Mouse (Mus musculus) thymus, postnatal 10 days (tissue): ENCODE data around the gene Saa4.
"Not testable (repeated sequence)": the region's sequence is repeated elsewhere in the genome, so short reads cannot be mapped to it uniquely, and the experiment has no call there.

Source experiments
- DNase-seq, 2 experiments: peaks; one replicate each; pipeline ENCODE4 v3.0.0; 2021; ENCODE audit warnings: low spot score in 2 of 2

Gene Saa4

GRCm38 (mm10) chr7:46732458-46732857 lies at the start of gene Saa4:
Saa4 (minus strand) TSS chr7:46732603.
- DNase-seq: no peak

GRCm38 (mm10) chr7:46770706-46771105 lies 38.3 kb upstream of the Saa4 start:
- DNase-seq: peak in 1 of 2 experiments; percentile 11

GRCm38 (mm10) chr7:46768451-46768850 lies 36.0 kb upstream of the Saa4 start:
- no peak for DNase-seq

- DNase-seq: no peak
Observed at GRCm38 (mm10) chr7:46767371-46767770, 35.0 kb upstream of the Saa4 start.

GRCm38 (mm10) chr7:46764672-46765071 lies 32.3 kb upstream of the Saa4 start:
- no peak for DNase-seq

GRCm38 (mm10) chr7:46762601-46763000 lies 30.2 kb upstream of the Saa4 start:
- DNase-seq: no peak

GRCm38 (mm10) chr7:46761049-46761795 lies 28.8 kb upstream of the Saa4 start:
- DNase-seq: no peak

- no peak for DNase-seq
Observed at GRCm38 (mm10) chr7:46751490-46751889, 19.1 kb upstream of the Saa4 start, which contains the start of gene Saa2. Saa2 (plus strand) TSS chr7:46751790.

- DNase-seq: no peak
Observed at GRCm38 (mm10) chr7:46748459-46748858, 16.1 kb upstream of the Saa4 start.

GRCm38 (mm10) chr7:46746381-46746780 lies 14.0 kb upstream of the Saa4 start:
- DNase-seq: no peak

GRCm38 (mm10) chr7:46745816-46746215 lies 13.4 kb upstream of the Saa4 start:
- no peak for DNase-seq

- not testable (repeated sequence) for DNase-seq
Observed at GRCm38 (mm10) chr7:46742880-46743279, 10.5 kb upstream of the Saa4 start, which contains the start of gene Saa1. Saa1 (minus strand) TSS chr7:46742980.

GRCm38 (mm10) chr7:46740041-46740440 lies 7.6 kb upstream of the Saa4 start:
- not testable (repeated sequence) for DNase-seq

- no peak for DNase-seq
Observed at GRCm38 (mm10) chr7:46738561-46739460, 6.4 kb upstream of the Saa4 start.

GRCm38 (mm10) chr7:46734983-46735382 lies 2.6 kb upstream of the Saa4 start:
- DNase-seq: no peak

GRCm38 (mm10) chr7:46727584-46727983 lies 4.8 kb downstream of the Saa4 start:
- DNase-seq: no peak

- DNase-seq: no peak
Observed at GRCm38 (mm10) chr7:46724396-46724795, 8.0 kb downstream of the Saa4 start.

- no peak for DNase-seq
Observed at GRCm38 (mm10) chr7:46723849-46724248, 8.6 kb downstream of the Saa4 start.

- DNase-seq: no peak
Observed at GRCm38 (mm10) chr7:46723354-46723753, 9.0 kb downstream of the Saa4 start.

GRCm38 (mm10) chr7:46720460-46720859 lies 11.9 kb downstream of the Saa4 start:
- DNase-seq: no peak

GRCm38 (mm10) chr7:46719526-46719925 lies 12.9 kb downstream of the Saa4 start:
- DNase-seq: no peak

- DNase-seq: no peak
Observed at GRCm38 (mm10) chr7:46718591-46719270, 13.7 kb downstream of the Saa4 start.
